Mouse (Mus musculus) neural tube, embryonic 15.5 days (tissue): ENCODE data around the gene Ptpn14. TPM values are rescaled to one million over a fixed set of nuclear protein-coding genes. Genes with fewer than 3 reads are reported as not detected.
"Not testable (repeated sequence)": the region's sequence is repeated elsewhere in the genome, so short reads cannot be mapped to it uniquely, and the experiment has no call there.

Experiments
- ATAC-seq: fragments of 200-750 bp; cut with Nextera tagmentation; 2 replicates; pipeline ENCODE4 v1.8.0; 2017; ENCODE audit warnings: mild to moderate bottlenecking, moderate TSS enrichment, moderate library complexity; ENCODE audit not compliant: low FRiP score
- H3K27ac ChIP-seq: fragments of 300-500 bp; sonication (generic); replicated peaks from 2 replicates; pipeline ENCODE4 v1.5.1; 2015; ENCODE audit warnings: mild to moderate bottlenecking, inconsistent platforms
- H3K27me3 ChIP-seq: fragments of 300-500 bp; sonication (generic); replicated peaks from 2 replicates; pipeline ENCODE4 v1.6.1; 2015; ENCODE audit warnings: inconsistent platforms
- H3K36me3 ChIP-seq: fragments of 300-500 bp; sonication (generic); 2 replicates; pipeline ENCODE4 v1.6.1; 2015; ENCODE audit warnings: inconsistent platforms
- H3K4me1 ChIP-seq: fragments of 300-500 bp; sonication (generic); 2 replicates; pipeline ENCODE4 v1.6.1; 2015; ENCODE audit warnings: inconsistent platforms
- H3K4me2 ChIP-seq: fragments of 300-500 bp; sonication (generic); 2 replicates; pipeline ENCODE4 v1.6.1; 2015; ENCODE audit warnings: inconsistent platforms, mild to moderate bottlenecking, moderate library complexity
- H3K4me3 ChIP-seq: fragments of 300-500 bp; sonication (generic); replicated peaks from 2 replicates; pipeline ENCODE4 v1.5.1; 2015; ENCODE audit warnings: mild to moderate bottlenecking, inconsistent platforms
- H3K9ac ChIP-seq: fragments of 300-500 bp; sonication (generic); replicated peaks from 2 replicates; pipeline ENCODE4 v1.6.1; 2015; ENCODE audit warnings: mild to moderate bottlenecking, inconsistent platforms
- H3K9me3 ChIP-seq: fragments of 300-500 bp; sonication (generic); replicated peaks from 2 replicates; pipeline ENCODE4 v1.6.1; 2016; ENCODE audit warnings: inconsistent platforms
- WGBS: fragments of 180-500 bp; shearing (Covaris S2); methylation state at CpG from one replicate; pipeline ENCODE4 v1.1.7; 2015; ENCODE audit warnings: mixed read lengths; 5-methylcytosine and 5-hydroxymethylcytosine counted together
- polyA plus RNA-seq: library from polyadenylated mRNA; unstranded; fragments of >200 nt; fragmentation: Nextera tagmentation; extraction: Ambion mirVana; gene quantifications from 2 replicates; pipeline ENCODE4 v1.2.1, GENCODE M21; 2015

The Ptpn14 gene
- 1.4 and 4.8 TPM in 2 replicates for polyA plus RNA-seq

DNA sequence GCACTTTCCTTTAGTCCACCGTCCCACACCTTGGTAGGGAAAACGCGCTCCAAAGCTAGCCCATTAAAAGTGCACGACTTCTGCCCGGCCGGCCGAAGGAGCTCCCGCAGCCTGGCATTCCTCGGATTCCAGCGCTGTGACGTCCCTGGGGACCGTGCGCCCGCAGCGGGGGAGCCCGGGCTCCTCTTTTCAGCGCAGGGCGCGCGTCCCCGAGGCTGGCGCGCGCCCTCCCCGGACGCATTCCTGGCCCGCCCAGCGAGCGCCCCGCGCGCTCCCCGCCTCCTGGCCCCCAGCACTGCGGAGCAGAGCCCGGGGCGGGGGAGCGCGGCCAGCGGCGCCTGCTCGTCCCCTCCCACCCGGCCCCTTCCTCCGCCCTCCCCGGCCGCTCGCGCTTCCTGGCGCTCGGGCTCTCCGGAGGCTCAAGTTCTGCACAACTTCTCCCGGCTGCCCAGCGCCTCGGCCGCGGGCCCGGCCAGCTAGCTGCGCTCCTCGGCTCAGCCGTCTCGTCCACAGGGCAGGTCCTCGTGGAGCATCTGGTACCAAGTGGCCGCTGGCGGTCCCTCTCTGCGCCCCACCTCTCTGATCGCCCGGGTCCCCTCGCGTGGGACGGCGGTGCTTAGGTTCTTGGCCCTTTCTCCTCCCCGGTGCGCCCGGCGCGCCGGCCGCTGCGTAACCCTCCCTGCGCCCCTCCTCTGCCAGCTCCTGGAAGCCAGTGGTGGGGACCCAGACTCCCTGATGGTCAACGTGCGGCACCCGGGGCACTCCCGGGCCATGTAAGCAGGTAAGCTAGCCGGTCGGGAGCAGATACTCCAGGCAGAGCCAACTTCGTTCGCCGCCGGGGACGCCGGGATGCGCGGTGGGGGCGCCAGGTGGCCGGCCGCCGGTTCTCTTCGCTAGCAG is at the start of gene Ptpn14:
TSS of gene Ptpn14 (plus strand) at position 385 of the 900 bp plus-strand sequence.
- Histone ChIP-seq H3K4me1 (peaks cover 28% of the 10 kb centered on the region), H3K9me3 (no peaks in the 10 kb centered on the region), H3K4me3 (peak within 1 kb of the TSS; percentile 58), H3K36me3 (no peaks in the 10 kb centered on the region), H3K4me2 (peak within 1 kb of the TSS; percentile 95), H3K9ac (peak within 1 kb of the TSS; percentile 55), H3K27me3 (peaks cover 44% of the 10 kb centered on the region), H3K27ac (peak within 1 kb of the TSS; percentile 71)
- ATAC-seq = peak; percentile 83
- WGBS = under 1% methylated on average over 92 of the region's 98 CpGs

DNA sequence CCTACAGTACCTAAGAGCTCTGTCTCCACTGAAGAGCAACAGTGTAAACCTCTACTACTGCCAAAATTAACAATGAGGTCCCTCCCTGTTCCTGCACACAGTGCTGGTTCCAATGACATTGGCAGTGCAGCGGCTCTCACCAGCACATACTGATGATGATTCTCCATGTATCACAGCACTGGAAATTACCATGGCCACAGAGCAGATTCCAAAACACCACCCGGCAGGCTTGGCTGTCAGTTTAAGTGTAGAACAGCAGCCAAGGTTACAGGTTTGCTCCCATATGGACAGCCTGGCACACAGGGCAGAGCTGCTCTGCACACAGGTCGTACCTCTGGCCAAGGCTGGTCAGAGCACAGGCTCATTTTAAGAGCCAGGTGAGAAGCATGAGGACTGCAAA is 48.5 kb upstream of the Ptpn14 start:
- H3K9ac ChIP-seq = no peak overlapping the region
- no peaks in the 10 kb centered on the region for H3K36me3 ChIP-seq
- no peak overlapping the region for H3K27ac ChIP-seq
- H3K4me2 ChIP-seq = no peak overlapping the region
- H3K9me3 ChIP-seq = no peaks in the 10 kb centered on the region
- 97% methylated on average over 3 of the region's 3 CpGs for WGBS
- H3K27me3 ChIP-seq = no peaks in the 10 kb centered on the region
- H3K4me3 ChIP-seq = no peak overlapping the region
- H3K4me1 ChIP-seq = no peaks in the 10 kb centered on the region
- ATAC-seq = no peak

DNA sequence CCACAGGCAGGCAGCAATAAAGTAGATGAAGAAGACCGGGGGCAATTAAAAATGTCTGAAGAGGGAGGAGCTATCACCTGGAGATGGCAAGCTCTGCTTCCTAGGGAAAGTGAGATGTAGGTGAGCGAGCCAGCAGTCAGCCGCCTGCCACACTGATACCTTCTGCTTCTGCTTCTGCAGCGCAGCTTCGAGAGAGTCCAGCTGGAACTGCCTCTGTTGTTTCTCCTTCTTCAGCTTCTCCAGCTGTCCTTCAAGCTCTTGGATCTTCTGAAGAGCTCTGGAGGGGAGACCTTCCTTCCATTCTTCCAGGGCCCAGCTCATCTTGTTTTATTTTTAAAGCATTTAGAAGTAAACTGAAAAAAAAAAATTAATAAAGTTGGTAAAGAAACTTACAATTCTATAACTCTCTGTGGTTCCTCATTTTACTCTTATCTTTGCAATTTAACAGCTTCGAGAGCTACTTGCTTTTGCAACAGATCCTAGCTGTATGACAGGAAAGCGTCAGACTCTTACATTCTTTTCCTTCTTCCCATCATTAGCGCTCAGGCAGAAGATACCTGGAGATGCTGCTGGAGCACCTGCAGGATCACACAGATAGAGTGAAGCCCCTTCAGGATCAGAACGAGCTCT is 43.2 kb upstream of the Ptpn14 start:
- peaks cover 17% of the 10 kb centered on the region for H3K4me1 ChIP-seq
- no peak for ATAC-seq
- H3K9me3 ChIP-seq = no peaks in the 10 kb centered on the region
- no peak overlapping the region for H3K9ac ChIP-seq
- H3K27me3 ChIP-seq = no peaks in the 10 kb centered on the region
- no peak overlapping the region for H3K27ac ChIP-seq
- H3K4me3 ChIP-seq = no peak overlapping the region
- H3K36me3 ChIP-seq = no peaks in the 10 kb centered on the region
- no peak overlapping the region for H3K4me2 ChIP-seq
- WGBS = 97% methylated on average over 9 of the region's 9 CpGs

DNA sequence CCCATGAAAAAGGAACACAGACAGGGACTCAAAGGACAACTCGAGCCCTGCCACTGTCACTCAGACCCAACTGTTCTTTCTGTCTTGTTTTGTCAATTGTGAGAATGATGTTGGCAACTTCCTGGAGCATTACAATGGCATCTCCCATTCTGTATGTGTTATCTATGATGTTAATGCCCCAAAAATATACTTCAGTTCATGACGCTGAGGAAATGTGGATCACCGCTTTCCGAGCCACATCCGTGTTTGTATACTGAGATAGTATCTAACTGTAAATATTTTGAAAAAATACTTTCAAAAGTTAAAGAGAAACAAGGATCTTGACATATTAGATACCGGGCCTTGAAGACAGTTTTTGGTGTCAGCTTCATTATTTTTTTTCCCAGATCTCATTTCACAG is 42.0 kb upstream of the Ptpn14 start:
- peaks cover 17% of the 10 kb centered on the region for H3K4me1 ChIP-seq

DNA sequence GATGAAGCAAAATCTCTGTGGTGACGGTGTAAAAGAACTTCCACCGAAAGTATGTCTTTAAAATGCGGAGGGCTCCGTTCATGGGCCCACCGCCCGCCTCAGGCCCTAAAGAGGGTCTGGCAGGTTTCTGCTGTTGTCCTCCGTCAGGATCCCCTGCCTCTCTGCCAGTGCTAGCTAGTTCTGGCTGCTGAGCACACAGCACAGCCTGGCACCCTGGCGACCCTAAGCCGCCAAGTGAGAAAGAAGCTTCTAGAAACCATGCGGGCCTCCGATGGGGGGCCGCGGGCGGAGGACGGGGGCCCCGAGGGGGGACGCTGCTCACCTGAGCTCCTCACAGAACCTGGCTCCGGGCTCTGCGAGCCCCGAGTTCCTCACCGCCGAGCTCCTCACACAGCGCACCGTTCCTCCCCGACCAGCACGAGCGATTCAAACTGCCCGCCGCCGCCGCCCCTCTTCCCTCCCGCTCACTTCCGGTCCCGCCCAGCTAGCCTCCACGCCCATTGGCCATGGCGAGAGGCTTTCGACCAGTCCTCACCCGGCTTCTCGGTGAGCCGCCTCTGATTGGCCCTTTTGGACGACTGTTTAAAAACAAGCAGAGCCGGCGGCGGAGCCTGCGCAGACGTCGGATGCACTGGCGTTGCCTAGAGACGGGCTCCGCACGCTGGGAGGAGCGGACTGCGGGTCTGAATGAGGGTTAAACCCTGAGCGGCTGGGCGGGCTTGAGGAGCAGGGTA is 40.2 kb upstream of the Ptpn14 start, which contains the start of gene Cenpf:
TSS of gene Cenpf (minus strand) at position 433 of the 734 bp plus-strand sequence.
- peak; percentile 100 for ATAC-seq
- no peak within 1 kb of the TSS for H3K27ac ChIP-seq
- no peak within 1 kb of the TSS for H3K9ac ChIP-seq

More for the DNA sequence above, 42.0 kb upstream of the Ptpn14 start:
- no peaks in the 10 kb centered on the region for H3K9me3 ChIP-seq
- no peaks in the 10 kb centered on the region for H3K27me3 ChIP-seq
- H3K4me3 ChIP-seq = no peak overlapping the region
- H3K27ac ChIP-seq = no peak overlapping the region
- H3K36me3 ChIP-seq = no peaks in the 10 kb centered on the region
- H3K9ac ChIP-seq = no peak overlapping the region
- H3K4me2 ChIP-seq = no peak overlapping the region
- 89% methylated on average over 6 of the region's 6 CpGs for WGBS
- ATAC-seq = no peak

DNA sequence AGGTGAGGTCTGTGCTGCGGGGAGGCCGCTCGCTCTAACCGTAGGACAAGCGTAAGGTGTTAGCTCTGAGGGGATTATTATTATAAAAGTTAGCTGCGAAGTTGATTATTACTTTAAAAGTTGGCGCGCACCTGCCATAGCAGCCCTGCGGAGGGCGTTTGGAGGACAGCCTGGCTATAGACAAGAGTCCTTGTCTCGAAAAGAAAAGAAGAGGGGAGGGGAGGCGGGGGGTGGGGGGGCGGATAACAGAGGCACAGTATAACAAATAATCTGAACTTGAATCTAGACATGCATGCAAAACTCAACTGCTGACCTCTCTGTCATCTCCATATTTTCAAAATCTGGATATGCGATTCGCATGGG is 39.7 kb upstream of the Ptpn14 start:
- Histone ChIP-seq H3K4me1 (peaks cover 17% of the 10 kb centered on the region), H3K4me3 (peak overlapping the region; percentile 54), H3K27me3 (no peaks in the 10 kb centered on the region), H3K9me3 (no peaks in the 10 kb centered on the region), H3K27ac (no peak overlapping the region), H3K36me3 (no peaks in the 10 kb centered on the region), H3K4me2 (peak overlapping the region; percentile 85), H3K9ac (no peak overlapping the region)
- peak; percentile 64; the same call in 1 of the 2 replicates for ATAC-seq
- 3% methylated on average over 13 of the region's 15 CpGs for WGBS

More for the DNA sequence above, 40.2 kb upstream of the Ptpn14 start, which contains the start of gene Cenpf:
- Histone ChIP-seq H3K4me2 (peak within 1 kb of the TSS; percentile 85), H3K9me3 (no peaks in the 10 kb centered on the region), H3K36me3 (no peaks in the 10 kb centered on the region), H3K4me3 (peak within 1 kb of the TSS; percentile 54), H3K27me3 (no peaks in the 10 kb centered on the region), H3K4me1 (peaks cover 17% of the 10 kb centered on the region)
- under 1% methylated on average over 53 of the region's 55 CpGs for WGBS

DNA sequence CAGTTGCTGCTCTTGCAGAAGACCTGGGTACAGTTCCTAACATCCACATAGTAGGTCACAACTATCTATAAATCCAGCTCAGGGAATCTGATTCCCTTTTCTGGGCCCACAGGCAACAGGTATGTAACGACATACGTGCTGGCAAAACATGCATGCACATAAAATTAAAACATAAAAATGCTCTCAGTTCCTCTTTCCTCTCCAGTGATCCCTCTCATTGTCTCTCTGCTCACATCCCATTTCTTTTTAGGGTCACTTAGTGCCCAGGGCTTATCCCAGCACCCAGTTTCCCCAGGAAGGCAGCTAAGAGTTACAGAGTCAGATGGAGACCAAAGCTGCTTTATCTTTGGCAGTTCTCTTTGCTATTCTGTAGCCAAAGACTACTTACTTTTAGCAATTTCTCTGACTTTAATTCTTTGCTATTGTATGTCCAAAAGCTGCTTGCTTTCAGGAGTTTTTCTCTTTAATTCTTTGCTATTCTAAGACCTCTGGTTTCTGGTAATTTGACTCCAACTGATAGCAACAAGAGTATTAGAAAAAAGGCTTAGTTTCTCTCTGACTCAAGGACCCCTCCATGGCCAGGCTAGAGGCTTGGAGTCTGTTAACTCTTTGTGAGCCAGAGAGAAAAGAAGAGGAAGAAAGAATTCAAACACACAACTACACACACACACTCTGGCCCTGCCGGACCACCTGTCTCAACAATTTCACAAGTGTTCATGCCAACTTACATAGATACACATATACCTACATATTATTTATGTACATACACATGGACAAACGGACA is 38.8 kb upstream of the Ptpn14 start:
- WGBS = 27% methylated on average over 4 of the region's 4 CpGs
- H3K9ac ChIP-seq = no peak overlapping the region

DNA sequence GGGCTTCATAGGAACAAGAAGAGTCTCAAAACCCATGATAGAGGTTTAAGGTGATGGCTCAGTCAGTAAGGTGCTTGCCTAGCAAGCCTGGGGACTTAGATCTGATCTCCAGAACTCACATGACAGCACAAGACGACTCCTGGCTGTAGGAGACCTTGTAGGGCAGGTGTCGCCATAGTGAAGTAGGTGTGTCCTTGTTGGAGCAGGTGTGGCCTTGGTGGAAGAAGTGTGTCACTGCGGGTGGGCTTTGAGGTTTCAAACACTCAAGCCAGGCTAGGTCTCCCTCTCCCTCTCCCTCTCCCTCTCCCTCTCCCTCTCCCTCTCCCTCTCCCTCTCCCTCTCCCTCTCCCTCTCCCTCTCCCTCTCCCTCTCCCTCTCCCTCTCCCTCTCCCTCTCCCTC is 35.6 kb upstream of the Ptpn14 start:
- H3K4me1 ChIP-seq = peaks cover 12% of the 10 kb centered on the region
- H3K4me3 ChIP-seq, H3K9me3 ChIP-seq, H3K9ac ChIP-seq, H3K4me2 ChIP-seq, H3K27me3 ChIP-seq, ATAC-seq, H3K27ac ChIP-seq, H3K36me3 ChIP-seq: not testable (repeated sequence)
- 52% methylated on average over 3 of the region's 3 CpGs for WGBS

More for the DNA sequence above, 38.8 kb upstream of the Ptpn14 start:
- Histone ChIP-seq H3K4me3 (no peak overlapping the region; the same call in 1 of the 2 replicates), H3K36me3 (no peaks in the 10 kb centered on the region), H3K4me1 (peaks cover 17% of the 10 kb centered on the region), H3K4me2 (peak overlapping the region; percentile 85), H3K27ac (no peak overlapping the region), H3K27me3 (no peaks in the 10 kb centered on the region), H3K9me3 (no peaks in the 10 kb centered on the region)
- no peak for ATAC-seq

DNA sequence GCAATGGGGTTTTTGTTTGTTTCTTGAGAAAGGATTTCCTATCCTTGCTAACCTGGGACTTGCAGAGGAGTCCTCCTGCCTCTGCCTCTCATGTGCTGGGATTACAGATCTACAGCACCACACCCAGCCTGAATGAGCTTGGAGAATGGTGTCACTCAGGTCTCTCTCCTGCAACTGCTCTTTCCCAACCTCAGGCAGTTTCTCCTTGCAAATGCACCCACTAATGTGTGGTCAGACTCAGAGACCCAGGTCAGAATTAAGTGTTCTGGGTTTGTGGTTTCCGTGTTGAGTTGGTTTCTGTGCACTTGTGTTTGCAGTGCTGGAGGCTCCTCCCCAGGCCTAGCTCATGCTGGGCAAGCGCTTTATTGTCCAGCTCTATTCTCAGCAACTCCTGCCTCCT is 33.7 kb upstream of the Ptpn14 start:
- Histone ChIP-seq H3K4me1 (no peaks in the 10 kb centered on the region), H3K9ac (no peak overlapping the region), H3K9me3 (no peaks in the 10 kb centered on the region), H3K36me3 (no peaks in the 10 kb centered on the region), H3K4me2 (no peak overlapping the region), H3K4me3 (no peak overlapping the region), H3K27me3 (no peaks in the 10 kb centered on the region), H3K27ac (no peak overlapping the region)
- WGBS = 91% methylated on average over 2 of the region's 2 CpGs
- ATAC-seq = no peak

DNA sequence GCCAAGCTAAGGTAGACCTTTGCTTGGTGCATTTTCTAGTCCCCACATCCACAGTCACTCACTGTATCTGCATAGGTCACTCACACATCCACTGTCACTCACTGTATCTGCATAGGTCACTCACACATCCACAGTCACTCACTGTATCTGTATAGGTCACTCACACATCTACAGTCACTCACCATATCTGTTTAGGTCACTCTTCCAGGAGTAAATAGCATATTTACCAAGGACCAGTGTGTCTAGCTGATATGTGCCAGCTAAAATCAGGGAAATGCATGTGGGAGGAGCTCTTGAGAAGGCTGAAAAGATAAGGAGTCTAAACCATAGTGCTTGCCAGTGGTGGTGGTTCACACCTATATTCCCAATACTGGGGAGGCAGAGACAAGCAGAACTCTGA is 32.7 kb upstream of the Ptpn14 start:
- Histone ChIP-seq H3K4me1 (no peaks in the 10 kb centered on the region), H3K27ac (no peak overlapping the region), H3K4me2 (no peak overlapping the region), H3K9me3 (no peaks in the 10 kb centered on the region), H3K9ac (no peak overlapping the region), H3K27me3 (no peaks in the 10 kb centered on the region), H3K36me3 (no peaks in the 10 kb centered on the region), H3K4me3 (no peak overlapping the region)
- ATAC-seq = no peak

DNA sequence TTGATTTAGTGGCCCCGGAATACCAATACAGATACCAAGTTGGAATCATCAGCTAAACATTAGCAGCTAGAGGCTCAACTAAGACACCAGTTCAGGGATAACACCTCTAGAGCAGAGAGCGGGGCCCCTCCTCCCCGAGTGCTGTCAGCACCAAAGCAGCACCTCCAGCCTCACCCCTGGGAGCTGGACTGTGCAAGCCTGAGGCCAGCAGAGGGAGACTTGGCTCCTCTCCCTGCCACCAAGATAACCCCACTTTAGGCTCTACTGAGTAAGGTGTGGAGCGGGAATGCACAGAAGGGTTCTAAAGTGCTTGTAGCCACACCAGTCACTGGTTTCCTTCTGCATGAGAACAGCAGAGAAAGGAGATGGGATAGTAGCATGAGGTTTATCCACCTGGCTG is 29.7 kb upstream of the Ptpn14 start:
- Histone ChIP-seq H3K27ac (no peak overlapping the region), H3K27me3 (no peaks in the 10 kb centered on the region), H3K4me3 (no peak overlapping the region), H3K36me3 (no peaks in the 10 kb centered on the region), H3K9ac (no peak overlapping the region), H3K4me1 (no peaks in the 10 kb centered on the region), H3K9me3 (no peaks in the 10 kb centered on the region), H3K4me2 (no peak overlapping the region)
- WGBS = 84% methylated on average over 4 of the region's 4 CpGs
- no peak for ATAC-seq
